Mouse (Mus musculus): ENCODE measurements around the gene Papola. TPM values are rescaled to one million over a fixed set of nuclear protein-coding genes. Genes with fewer than 3 reads are reported as not detected.
"Not testable (repeated sequence)": the region's sequence is repeated elsewhere in the genome, so short reads cannot be mapped to it uniquely, and the experiment has no call there.

Gene Papola
- total RNA-seq, 2 experiments from 2014 or later: 141 to 159 TPM

- intact Hi-C loops (cut with DNase I): no loop called here
- no peak for DNase-seq (ENCODE audit: low spot score in 2 of 2)
Observed at GRCm38 (mm10) chr12:105789885-105790284, 5.4 kb downstream of the Papola start.

DNA sequence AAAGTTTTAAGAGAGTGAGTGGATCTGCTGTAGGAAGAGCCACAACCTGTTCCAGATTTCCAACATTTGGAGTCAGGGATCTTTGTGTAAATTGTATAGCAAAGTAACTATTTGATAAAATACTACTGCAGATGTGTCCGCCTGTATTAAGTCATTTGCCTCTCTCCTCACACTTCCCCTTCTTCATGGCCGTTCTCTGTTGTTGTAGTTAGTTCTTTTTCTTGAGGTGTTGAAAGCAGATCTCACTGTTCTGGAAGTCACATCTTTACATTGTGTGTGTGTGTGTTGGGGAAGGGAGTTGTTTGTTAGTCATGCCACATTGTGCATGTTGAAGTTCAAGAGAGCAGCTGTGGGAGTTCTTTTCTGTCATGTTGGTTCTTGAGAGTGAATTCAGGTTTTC is 10.4 kb downstream of the Papola start:
- intact Hi-C loops (cut with DNase I): no loop called here
- DNase-seq (ENCODE audit: low spot score in 2 of 2): no peak

GRCm38 (mm10) chr12:105798001-105798400 is 13.5 kb downstream of the Papola start:
- no peak for DNase-seq (ENCODE audit: low spot score in 2 of 2)
- intact Hi-C loops (cut with DNase I): no loop called here

DNA sequence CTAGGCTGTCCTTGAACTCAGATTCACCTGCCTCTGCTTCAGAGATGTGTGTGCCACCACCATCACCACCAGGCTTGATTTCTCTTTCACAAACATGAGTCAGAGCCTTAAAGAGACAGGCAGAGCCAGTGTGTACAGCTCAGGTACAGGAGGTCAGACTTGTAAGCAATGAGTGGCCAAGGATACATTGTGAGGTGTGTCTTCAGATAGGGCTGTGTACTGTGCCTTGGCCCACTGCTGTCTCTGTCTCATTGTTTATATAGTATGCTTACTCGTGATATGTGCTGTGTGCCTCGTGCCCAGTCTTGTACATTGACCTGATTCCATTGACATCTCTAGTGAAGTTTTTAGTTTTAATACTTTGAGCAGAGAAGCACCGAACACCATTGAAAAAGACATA is 21.3 kb downstream of the Papola start:
- DNase-seq (ENCODE audit: low spot score in 2 of 2): no peak
- intact Hi-C loops (cut with DNase I): no loop called here

- intact Hi-C loops (cut with DNase I): no loop called here
- DNase-seq (ENCODE audit: low spot score in 2 of 2): no peak
Observed at GRCm38 (mm10) chr12:105806205-105806604, 21.7 kb downstream of the Papola start.

GRCm38 (mm10) chr12:105807416-105807815 is 22.9 kb downstream of the Papola start:
- intact Hi-C loops (cut with DNase I): no loop called here
- no peak for DNase-seq (ENCODE audit: low spot score in 2 of 2)

DNA sequence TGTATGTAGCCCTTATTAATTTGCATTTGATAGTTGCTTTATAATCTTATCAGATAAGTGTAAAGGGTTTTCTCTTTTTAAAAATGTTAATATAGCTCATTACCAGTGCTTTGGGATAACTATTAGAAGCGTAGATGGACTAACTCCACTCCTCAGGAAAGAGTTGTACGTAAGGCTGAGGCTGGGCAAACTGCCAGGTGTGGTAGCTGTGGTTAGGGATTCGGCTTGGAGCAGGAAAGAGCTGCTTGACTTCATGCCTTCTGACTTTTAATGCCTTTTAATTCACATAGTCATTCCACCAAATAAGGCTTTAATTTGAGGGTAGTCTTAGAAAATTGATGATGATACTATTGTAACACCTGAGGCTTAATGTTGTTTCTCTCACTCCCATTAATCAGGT is 24.5 kb downstream of the Papola start:
- no peak for DNase-seq (ENCODE audit: low spot score in 2 of 2)
- intact Hi-C loops (cut with DNase I): no loop called here

DNA sequence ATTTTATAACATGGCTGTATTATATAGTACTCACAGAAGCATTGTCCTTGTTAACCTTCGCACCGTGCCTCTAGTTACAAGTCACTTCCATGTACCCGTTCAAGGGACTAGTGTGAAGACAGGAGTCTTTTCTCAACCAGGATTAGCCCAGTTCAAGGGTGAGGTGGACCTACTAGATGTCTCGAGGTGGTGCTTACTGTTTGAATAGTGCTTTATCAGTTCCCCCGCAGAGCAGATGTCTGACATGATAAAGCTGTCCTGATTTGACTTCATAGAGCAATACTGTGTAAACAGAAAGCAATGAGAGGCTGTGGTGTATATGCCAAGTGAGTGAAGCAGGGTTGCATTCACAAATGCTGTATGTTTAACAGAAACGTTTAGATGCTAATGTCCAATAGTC is 26.1 kb downstream of the Papola start:
- intact Hi-C loops (cut with DNase I): no loop called here
- no peak for DNase-seq (ENCODE audit: low spot score in 2 of 2)

- no peak for DNase-seq (ENCODE audit: low spot score in 2 of 2)
- intact Hi-C loops (cut with DNase I): no loop called here
Observed at GRCm38 (mm10) chr12:105813957-105814356, 29.5 kb downstream of the Papola start.

DNA sequence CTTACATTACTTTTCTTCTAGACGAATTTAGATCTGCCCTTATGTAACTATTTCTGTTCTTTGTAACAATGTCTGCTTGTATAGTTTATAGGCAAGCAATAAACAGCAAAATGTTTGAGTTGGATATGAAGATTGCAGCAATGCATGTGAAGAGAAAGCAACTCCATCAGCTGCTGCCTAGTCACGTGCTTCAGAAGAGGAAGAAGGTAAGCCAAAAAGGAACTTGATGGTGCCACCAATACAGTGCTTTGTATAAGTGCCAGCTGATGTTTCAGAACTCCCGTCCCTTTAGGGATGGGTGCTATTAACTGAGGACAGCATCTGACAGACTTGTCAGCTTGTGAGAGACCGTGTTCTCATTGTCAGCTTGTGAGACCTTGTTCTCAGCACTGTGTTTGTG is 39.0 kb downstream of the Papola start:
- intact Hi-C loops (cut with DNase I): no loop called here
- no peak for DNase-seq (ENCODE audit: low spot score in 2 of 2)

GRCm38 (mm10) chr12:105824743-105825142 is 40.2 kb downstream of the Papola start:
- intact Hi-C loops (cut with DNase I): no loop called here

DNA sequence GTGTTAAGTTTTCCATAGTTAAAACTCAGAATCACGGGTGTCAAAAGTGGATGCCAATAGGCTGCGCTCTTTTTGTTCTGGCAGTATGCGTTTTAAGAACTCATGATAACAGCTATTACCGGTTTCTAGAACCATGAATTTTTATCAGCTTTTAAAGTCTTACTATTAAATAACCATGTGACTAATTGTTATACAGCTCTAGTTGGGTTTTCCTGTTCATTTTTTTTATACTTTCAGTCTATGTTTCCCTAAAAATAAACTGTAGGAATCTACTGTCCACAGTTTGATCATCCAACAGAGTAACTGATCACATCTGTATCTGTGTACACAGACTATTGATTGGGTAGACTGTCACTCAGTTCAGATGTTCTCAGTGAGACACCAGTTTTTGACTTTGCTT is 40.8 kb downstream of the Papola start:
- intact Hi-C loops (cut with DNase I): no loop called here
- no peak for DNase-seq (ENCODE audit: low spot score in 2 of 2)

More at GRCm38 (mm10) chr12:105824743-105825142, 40.2 kb downstream of the Papola start:
- DNase-seq (ENCODE audit: low spot score in 2 of 2): no peak

DNA sequence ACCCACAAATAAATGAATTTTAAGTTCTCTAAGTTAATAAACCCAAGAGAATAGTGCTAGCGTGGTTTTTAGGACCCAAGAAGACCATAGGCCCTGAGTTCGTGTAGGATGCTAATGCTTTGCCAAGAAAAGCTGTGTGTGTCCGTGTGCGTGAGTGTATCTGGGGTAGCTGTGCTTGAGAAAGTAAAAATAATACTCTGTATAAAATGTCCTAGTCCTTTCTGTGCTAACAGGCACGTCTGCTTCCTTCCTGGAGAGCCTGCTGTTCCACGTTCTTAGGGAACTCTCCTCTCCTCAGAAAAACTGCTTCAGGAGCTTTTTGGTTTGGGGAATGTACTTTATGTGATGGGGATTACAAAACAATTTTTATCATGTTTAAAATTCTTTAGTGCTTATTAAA is 48.0 kb downstream of the Papola start:
- peak in 1 of 2 experiments; percentile 79 for DNase-seq (ENCODE audit: low spot score in 2 of 2)
- intact Hi-C loops (cut with DNase I): no loop called here

GRCm38 (mm10) chr12:105834926-105835325 is 50.4 kb downstream of the Papola start:
- intact Hi-C loops (cut with DNase I): no loop called here
- DNase-seq (ENCODE audit: low spot score in 2 of 2): no peak

GRCm38 (mm10) chr12:105835571-105835970 is 51.1 kb downstream of the Papola start:
- intact Hi-C loops (cut with DNase I): no loop called here
- DNase-seq (ENCODE audit: low spot score in 2 of 2): no peak

GRCm38 (mm10) chr12:105836196-105836595 is 51.7 kb downstream of the Papola start:
- intact Hi-C loops (cut with DNase I): loop anchor here (2.0 kb wide), 1 partner anchor 221 kb away; no protein-coding TSS in a partner anchor

DNA sequence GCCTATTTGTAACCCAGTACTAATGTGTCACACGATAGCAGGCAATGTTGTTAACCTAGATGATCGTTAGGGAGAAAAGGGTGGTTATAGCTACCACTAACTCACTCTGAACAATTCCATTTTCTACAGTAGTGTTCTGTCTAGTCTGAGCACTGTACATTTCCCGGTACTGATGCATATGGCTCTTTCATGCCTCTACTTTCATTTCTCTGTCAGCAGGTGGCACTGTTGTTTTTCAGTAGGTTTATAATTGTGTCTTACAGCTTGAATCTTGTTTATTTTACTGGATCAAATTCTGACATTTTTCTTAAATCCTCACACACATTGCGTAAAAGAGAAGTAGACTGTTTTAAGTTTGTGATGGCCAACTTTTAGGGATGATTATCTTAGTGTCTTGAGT is 54.6 kb downstream of the Papola start:
- intact Hi-C loops (cut with DNase I): loop anchor here (2.0 kb wide), 1 partner anchor 124 kb away; no protein-coding TSS in a partner anchor
- peak; percentile 57 to 73 for DNase-seq (ENCODE audit: low spot score in 2 of 2)

More at GRCm38 (mm10) chr12:105836196-105836595, 51.7 kb downstream of the Papola start:
- DNase-seq (ENCODE audit: low spot score in 2 of 2): peak in 1 of 2 experiments; percentile 46

DNA sequence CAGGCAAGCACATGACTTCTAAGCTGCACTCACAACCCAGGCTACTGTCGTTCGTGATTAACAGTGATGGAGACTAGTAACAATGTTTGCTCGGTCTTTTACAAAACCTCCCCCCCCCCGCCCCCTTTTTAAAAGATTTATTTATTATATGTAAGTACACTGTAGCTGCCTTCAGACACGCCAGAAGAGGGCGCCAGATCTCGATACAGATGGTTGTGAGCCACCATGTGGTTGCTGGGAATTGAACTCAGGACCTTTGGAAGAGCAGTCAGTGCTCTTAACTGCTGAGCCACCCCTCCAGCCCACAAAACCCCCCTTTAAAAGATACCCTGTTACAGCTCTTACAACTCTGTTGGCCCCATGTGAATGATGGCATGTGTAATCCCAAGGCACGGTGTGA is 56.1 kb downstream of the Papola start:
- intact Hi-C loops (cut with DNase I); DNase-seq (ENCODE audit: low spot score in 2 of 2): not testable (repeated sequence)

DNA sequence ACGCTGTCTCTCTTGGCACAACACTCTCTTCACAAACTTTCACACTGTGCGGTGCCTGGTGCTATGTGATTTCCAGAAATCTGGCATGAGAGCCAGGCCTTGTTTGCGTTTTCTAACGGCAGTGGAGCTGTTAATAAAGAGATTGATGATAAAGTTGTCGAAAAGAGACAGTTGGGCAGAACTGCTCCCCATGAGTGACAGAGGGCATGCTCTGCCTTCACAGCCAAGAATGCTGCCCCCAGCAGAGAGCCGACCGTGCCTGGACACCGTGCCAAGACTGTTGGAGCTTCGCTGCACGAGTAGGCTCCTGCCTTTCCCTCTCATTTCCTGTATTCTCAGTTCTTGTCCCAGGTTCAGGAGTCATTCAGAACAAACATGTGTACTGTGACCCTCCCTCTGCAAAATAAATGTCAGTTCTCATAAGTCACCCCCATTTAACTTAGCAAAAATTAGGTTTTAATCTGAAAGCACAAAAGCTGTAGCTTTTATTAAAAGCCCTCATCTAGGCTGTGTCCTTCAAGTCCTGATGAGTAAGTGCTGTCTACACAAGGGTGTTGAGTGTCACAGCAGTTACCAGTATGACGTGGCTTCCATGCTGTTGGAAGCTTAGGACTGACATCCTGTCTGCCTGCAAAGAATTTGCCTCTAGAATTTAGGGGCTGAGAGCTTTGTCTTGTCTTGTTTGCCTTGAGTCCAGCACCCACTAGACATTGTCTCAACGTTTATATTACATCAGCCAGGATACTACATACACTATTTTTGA is 58.9 kb downstream of the Papola start:
- DNase-seq (ENCODE audit: low spot score in 2 of 2): no peak
- intact Hi-C loops (cut with DNase I): no loop called here

DNA sequence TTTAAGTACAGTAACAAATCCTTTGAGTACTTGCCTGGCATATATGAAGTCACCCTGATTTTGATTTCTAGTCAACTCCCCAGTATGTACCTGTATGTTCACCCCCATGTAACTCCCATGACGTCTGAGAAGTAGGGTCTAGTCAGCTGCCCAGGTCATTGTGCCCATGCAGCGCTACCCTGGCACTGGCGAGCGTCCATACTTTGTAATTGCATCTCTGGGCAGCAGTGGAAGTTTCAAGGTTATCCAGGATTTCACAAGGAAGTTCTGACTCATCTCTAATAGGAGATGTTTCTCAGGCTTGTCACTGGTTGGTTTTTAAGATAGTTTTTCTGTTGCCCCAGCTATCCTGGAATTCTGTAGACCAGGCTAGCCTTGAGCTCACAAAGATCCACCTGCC is 59.9 kb downstream of the Papola start:
- intact Hi-C loops (cut with DNase I): no loop called here

DNA sequence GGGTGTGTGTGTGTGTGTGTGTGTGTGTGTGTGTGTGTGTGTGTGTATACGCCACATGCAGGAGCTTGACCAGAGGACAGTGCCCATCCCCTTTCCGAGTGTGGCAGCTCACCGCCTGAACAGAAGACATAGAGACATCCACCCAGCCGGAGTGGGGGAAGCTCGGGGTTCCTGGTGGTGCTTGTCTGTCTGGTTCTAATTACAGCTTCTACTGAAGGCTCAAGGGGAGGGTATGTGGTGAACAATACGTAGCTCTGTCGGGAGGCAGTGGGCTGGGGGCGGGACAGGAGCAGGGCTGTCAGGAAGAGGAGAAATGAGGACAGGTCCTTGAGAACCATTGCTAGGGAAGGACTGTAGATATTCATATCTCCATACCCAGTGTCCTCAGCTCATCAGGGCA is 64.6 kb downstream of the Papola start:
- intact Hi-C loops (cut with DNase I): no loop called here
- DNase-seq (ENCODE audit: low spot score in 2 of 2): no peak

More for the DNA sequence above, 59.9 kb downstream of the Papola start:
- DNase-seq (ENCODE audit: low spot score in 2 of 2): no peak

Measured in left cerebral cortex, postnatal 25 days (tissue).